Mouse (Mus musculus) inflammation-experienced regulatory T-cells, adult 6 months (primary cell): ENCODE measurements at regions not wholly inside any gene's neighbourhood (a gene's known extent, or its start where the extent isn't known, plus 50 kb on each side); places are given as distances from the start of the nearest gene placed in this dataset.
"Not testable (repeated sequence)": the region's sequence is repeated elsewhere in the genome, so short reads cannot be mapped to it uniquely, and the experiment has no call there.

Experiments used
- ATAC-seq: one replicate; pipeline ENCODE4 v1.8.0; 2017

GRCm38 (mm10) chr10:117474351-117475085, 94.7 kb upstream of the Cpsf6 start:
- no peak for ATAC-seq

GRCm38 (mm10) chr10:117473471-117473870, 93.7 kb upstream of the Cpsf6 start:
- ATAC-seq = no peak

GRCm38 (mm10) chr10:117472568-117472930, 92.7 kb upstream of the Cpsf6 start:
- ATAC-seq = no peak

- ATAC-seq = no peak
Measured at GRCm38 (mm10) chr10:117471818-117472567, 92.2 kb upstream of the Cpsf6 start.

GRCm38 (mm10) chr10:117471036-117471817, 91.4 kb upstream of the Cpsf6 start:
- no peak for ATAC-seq

GRCm38 (mm10) chr10:117470481-117470880, 90.7 kb upstream of the Cpsf6 start:
- ATAC-seq = no peak

- ATAC-seq = no peak
Measured at GRCm38 (mm10) chr10:117469573-117470090, 89.8 kb upstream of the Cpsf6 start.

GRCm38 (mm10) chr10:117468931-117469572, 89.2 kb upstream of the Cpsf6 start:
- ATAC-seq = no peak

- ATAC-seq = no peak
Measured at GRCm38 (mm10) chr10:117468381-117468780, 88.6 kb upstream of the Cpsf6 start.

GRCm38 (mm10) chr10:117467161-117467560, 87.3 kb upstream of the Cpsf6 start:
- ATAC-seq = no peak

GRCm38 (mm10) chr10:117466391-117466790, 86.6 kb upstream of the Cpsf6 start:
- ATAC-seq = no peak

- no peak for ATAC-seq
Measured at GRCm38 (mm10) chr10:117465671-117466250, 85.9 kb upstream of the Cpsf6 start.

GRCm38 (mm10) chr10:117465058-117465660, 85.3 kb upstream of the Cpsf6 start:
- no peak for ATAC-seq

- not testable (repeated sequence) for ATAC-seq
Measured at GRCm38 (mm10) chr10:117464331-117464730, 84.5 kb upstream of the Cpsf6 start.

GRCm38 (mm10) chr10:117463636-117464035, 83.8 kb upstream of the Cpsf6 start:
- ATAC-seq = no peak

- no peak for ATAC-seq
Measured at GRCm38 (mm10) chr10:117462921-117463320, 83.1 kb upstream of the Cpsf6 start.

GRCm38 (mm10) chr10:117461791-117462516, 82.1 kb upstream of the Cpsf6 start:
- ATAC-seq = no peak

- no peak for ATAC-seq
Measured at GRCm38 (mm10) chr10:117461261-117461660, 81.4 kb upstream of the Cpsf6 start.

GRCm38 (mm10) chr10:117460366-117460730, 80.5 kb upstream of the Cpsf6 start:
- ATAC-seq = no peak

GRCm38 (mm10) chr10:117459651-117460365, 80.0 kb upstream of the Cpsf6 start:
- ATAC-seq = no peak
